Mouse (Mus musculus) urinary bladder, postnatal 14 days (tissue): ENCODE data around the gene Krt80.
A peak's percentile ranks its signal among the peaks of the same experiment; 100 is the strongest.

ENCODE experiments used
- DNase-seq: peaks from one replicate; pipeline ENCODE4 v3.0.0; 2021; ENCODE audit warnings: low spot score

Krt80 gene

GRCm38 (mm10) chr15:101317814-101318500 is 52.0 kb downstream of the Krt80 start:
- no peak for DNase-seq

DNA sequence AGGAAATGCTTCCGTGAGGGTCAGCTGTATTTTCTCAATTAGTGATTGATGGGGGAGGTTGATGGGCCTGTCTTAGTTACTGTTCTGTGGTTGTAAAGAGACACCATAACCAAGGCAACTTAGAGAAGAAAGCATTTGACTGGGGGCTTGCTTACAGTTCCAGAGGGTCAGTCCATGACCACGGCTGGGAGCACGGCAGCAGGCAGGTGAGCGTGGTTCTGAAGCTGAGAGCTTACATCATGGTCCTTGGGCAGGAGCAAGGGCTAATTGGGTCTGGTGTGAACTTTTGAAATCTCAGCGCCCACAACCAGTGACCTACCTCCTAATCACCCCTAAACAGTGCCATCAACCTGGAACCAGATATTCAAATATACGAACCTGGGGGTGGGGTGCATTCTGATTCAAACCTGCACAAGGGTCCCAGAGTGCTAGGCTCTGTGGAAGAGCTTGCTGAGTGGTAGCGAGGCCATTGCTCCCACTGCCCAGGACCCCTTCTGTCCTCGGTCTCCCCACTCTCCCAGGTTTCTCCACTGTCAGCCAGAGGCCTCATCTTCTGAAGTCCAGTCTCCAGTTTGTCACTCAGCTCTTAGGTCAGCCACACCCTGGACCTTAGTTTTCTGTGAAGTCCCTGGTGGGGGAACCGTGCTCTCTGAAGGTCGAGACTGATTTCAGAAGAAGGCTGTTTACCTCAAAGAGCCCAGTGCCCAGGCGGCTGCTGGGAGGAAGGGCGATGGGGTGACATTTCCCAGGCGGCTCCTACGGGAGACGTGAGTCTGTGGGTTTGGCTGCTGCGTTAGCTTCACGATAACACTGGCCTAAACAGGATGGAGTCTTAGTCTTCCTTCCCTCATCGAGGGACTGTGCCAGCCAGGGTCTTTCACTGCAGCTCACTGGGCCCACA is 52.8 kb downstream of the Krt80 start:
- no peak for DNase-seq

DNA sequence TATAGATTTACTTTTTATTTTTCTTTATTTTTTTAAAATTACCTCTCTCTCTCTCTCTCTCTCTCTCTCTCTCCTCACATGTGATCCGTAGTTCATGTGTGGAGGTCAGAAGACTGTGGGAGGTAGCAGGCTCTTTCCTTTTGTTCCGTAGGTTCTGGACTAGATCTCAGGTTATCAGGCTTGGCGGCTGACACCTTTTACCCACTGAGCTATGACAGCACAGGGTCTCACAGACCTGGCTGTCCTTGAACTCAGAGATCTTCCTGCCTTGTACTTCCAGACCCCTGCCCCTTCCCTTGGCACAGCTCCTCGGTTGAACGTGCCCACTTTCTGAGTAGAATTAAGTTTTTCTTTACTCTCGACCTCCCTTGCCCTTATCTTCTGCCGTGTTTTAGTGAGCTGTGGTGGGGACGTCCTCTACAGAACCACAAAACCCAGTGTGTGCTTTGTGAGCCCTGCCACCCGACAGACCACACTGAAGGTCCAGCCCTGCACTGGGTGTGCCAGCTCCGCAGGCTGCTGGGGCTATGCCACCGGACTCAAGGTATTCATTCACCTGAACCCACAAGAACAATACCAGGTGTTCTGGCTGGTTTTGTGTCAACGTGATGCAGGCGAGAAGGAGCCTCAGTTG is 53.6 kb downstream of the Krt80 start:
- no peak for DNase-seq

GRCm38 (mm10) chr15:101315832-101316231 is 54.1 kb downstream of the Krt80 start:
- DNase-seq: peak; percentile 90

DNA sequence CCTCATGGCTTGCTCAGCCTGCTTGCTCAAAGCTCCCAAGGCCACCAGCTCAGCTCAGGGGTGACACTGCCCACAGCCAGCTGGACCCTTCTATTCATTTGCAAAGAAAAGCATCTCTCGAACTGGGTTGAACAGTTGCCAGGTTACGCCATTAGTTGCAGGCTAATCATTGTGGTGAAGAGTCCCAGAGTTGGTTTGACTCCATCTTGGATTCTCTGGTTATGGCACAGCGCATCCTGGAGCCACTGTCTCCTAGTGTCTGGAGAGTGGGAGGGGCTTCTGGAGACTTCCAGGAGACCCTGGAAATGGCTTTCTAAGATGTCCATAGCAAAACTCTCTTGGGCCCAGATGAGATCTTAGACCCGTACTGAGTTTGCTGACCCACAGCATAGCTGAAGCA is 54.6 kb downstream of the Krt80 start:
- no peak for DNase-seq

- DNase-seq: no peak
These were observed 58.0 kb downstream of the Krt80 start for GRCm38 (mm10) chr15:101312006-101312405.

- DNase-seq: no peak
These were observed 58.7 kb downstream of the Krt80 start for GRCm38 (mm10) chr15:101311087-101311770.

- no peak for DNase-seq
These were observed 60.5 kb downstream of the Krt80 start for GRCm38 (mm10) chr15:101309493-101309892.

DNA sequence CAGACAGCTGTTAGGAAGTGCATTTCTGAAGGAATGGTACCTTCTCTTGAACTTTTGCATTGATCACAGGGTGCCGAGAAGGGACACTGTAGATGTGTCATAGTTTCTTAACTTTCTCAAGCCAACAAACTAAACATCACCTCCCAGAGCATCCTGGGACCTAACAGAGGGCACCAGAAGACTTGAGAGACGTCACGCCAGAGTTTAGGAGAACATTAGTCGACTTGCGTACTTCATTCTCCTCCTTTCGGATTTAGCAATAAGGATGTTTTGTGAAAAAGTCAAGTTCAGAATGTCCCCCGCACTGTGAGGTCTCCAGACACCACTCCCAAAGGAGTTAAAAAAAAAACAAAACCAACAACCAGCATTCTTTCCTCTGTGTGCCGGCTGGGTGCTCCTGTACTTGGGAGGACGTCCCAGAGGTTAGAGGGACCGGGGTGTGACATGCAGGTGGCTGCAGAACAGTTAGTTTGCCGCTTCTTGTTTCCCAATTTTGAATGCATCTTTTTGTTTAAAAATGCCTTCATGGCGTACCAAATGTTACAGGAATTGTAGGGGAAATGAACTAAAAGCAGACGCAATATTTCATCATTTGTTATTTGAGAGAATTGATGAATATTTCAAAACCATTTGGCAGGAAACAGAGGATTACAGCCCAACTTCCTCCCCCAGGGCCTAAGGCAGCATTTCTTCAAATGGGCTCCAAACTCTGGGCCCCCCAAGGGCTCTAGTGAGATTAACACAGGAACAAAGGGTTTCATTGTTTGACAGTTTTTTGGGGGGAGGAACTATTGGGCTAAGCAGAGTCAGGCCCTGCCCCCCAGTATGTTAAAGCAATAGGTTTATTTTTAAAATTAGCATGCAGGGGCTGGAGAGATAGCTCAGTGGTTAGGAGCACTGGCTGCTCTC is 61.3 kb downstream of the Krt80 start:
- no peak for DNase-seq

DNA sequence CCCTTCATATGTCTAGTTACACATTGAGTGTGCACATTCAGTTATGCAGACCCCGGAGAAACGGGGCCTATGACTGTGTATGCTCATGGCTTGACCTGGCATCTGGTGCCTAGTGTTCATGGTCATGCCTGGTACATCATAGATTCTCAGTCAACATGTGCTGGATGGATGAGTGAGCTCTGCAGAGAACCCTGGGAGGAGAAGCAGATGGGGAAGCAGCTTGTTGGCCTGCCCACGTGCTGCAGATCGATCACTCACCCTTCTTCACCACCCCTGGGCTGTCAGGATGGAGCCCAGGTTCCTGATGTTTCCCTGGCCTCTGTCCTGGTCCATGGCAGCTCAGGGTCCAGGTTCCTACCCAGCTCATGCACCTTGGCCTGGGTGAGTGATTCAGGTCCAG is 63.5 kb downstream of the Krt80 start:
- DNase-seq: no peak

DNA sequence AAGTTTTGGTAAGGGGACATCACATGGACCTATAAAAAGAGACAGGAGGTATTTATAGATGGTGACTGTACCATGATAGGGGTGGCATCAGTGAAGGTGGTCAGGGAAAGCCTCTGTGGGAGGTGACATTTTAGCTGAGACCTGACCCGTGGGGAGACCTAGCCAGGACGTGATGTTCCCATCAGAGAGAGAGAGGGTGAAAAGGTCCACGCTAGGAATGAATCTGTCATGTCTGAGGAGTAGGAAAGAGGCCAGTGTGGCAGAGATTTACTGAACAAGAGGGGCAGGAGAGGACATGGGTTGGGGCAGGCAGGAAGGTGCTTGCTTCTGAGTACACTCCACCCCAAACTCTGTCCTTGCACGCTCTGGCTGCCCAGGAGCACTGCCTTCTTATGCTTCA is 66.1 kb downstream of the Krt80 start:
- DNase-seq: no peak

- no peak for DNase-seq
These were observed 67.8 kb downstream of the Krt80 start for GRCm38 (mm10) chr15:101302201-101302600.

DNA sequence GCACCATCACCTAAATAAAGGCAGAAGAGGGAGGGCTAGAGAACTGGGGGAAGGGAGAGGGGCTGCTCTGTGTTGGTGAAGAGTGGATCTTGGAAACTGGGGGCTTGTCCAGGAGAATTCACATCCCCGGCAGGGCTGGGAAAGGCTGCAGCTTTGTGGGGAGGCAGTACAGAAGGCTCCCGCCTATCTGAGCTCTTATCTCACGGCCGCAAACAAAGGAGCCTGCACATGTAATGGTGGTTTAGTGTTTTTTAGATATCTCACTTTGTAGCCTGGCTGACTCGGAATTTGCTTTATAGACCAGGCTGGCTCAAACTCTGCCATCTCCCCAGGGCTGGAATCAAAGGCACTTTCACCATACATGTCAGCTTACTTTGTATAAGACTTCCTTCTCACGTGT is 69.8 kb downstream of the Krt80 start:
- DNase-seq: no peak

- no peak for DNase-seq
These were observed 70.4 kb downstream of the Krt80 start for GRCm38 (mm10) chr15:101299480-101299960.

- DNase-seq: no peak
These were observed 71.4 kb downstream of the Krt80 start for GRCm38 (mm10) chr15:101298550-101298949.

DNA sequence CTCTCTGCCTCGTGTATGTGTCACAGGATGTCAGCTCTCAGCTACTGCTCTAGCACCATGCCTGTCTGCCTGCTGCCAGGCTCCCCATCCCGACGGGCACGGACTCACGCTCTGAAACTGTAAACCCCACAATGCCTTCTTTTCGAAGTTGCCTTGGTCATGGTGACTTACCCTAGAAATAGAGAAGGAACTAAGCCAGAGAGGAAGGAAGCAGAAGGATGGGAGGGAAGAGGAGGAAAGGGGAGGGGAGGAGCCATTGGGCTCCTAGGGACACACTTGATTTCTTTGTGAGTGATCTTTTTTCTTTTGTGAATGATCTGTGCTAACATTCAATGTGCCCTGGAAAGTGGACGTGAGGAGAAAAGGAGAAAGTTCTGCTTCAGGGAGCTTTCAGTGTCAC is 72.0 kb downstream of the Krt80 start:
- DNase-seq: no peak
